Mouse (Mus musculus) lung, postnatal 0 days (tissue): ENCODE results near the gene Rpl39l. TPM values are rescaled to one million over a fixed set of nuclear protein-coding genes. Genes with fewer than 3 reads are reported as not detected.
A peak's percentile ranks its signal among the peaks of the same experiment; 100 is the strongest.
"Not testable (repeated sequence)": the region's sequence is repeated elsewhere in the genome, so short reads cannot be mapped to it uniquely, and the experiment has no call there.

Experiments
- ATAC-seq: fragments of 200-750 bp; cut with Nextera tagmentation; 2 replicates; pipeline ENCODE4 v1.8.0; 2017; ENCODE audit warnings: moderate library complexity
- DNase-seq: peaks from one replicate; pipeline ENCODE4 v3.0.0-alpha.2; 2016; ENCODE audit warnings: low spot score
- H3K27ac ChIP-seq: fragments of 300-500 bp; sonication (generic); 2 replicates; pipeline ENCODE4 v1.5.1; 2014; ENCODE audit warnings: antibody characterized with exemption, mild to moderate bottlenecking, low read length, mixed read lengths
- H3K27me3 ChIP-seq: fragments of 300-500 bp; sonication (generic); replicated peaks from 2 replicates; pipeline ENCODE4 v1.6.1; 2014; ENCODE audit warnings: low read length, mixed read lengths; ENCODE audit not compliant: insufficient read depth
- H3K36me3 ChIP-seq: fragments of 300-500 bp; sonication (generic); 2 replicates; pipeline ENCODE4 v1.6.1; 2014; ENCODE audit warnings: low read length, mixed read lengths; ENCODE audit not compliant: insufficient read depth
- H3K4me1 ChIP-seq: fragments of 300-500 bp; sonication (generic); 2 replicates; pipeline ENCODE4 v1.6.1; 2014; ENCODE audit warnings: antibody characterized with exemption, low read depth, low read length, mixed read lengths; ENCODE audit not compliant: insufficient read depth
- H3K4me2 ChIP-seq: fragments of 300-500 bp; sonication (generic); replicated peaks from 2 replicates; pipeline ENCODE4 v1.6.1; 2014; ENCODE audit warnings: low read depth, mild to moderate bottlenecking, low read length, moderate library complexity, mixed read lengths
- H3K4me3 ChIP-seq: fragments of 300-500 bp; sonication (generic); 2 replicates; pipeline ENCODE4 v1.5.1; 2014; ENCODE audit warnings: low read depth, low read length
- H3K9ac ChIP-seq: fragments of 300-500 bp; sonication (generic); replicated peaks from 2 replicates; pipeline ENCODE4 v1.6.1; 2014; ENCODE audit warnings: low read depth, mild to moderate bottlenecking
- H3K9me3 ChIP-seq: fragments of 300-500 bp; sonication (generic); 2 replicates; pipeline ENCODE4 v1.6.1; 2016; ENCODE audit warnings: low read length, mixed read lengths
- CTCF ChIP-seq: IDR thresholded peaks from 2 replicates; pipeline ENCODE4 v1.5.1; 2016; ENCODE audit warnings: antibody characterized with exemption, mild to moderate bottlenecking
- EP300 ChIP-seq: IDR thresholded peaks from 2 replicates; pipeline ENCODE4 v1.6.1; 2016; ENCODE audit warnings: antibody characterized with exemption, mild to moderate bottlenecking, control low read depth
- WGBS: fragments of 180-500 bp; shearing (Covaris S2); extraction: QIAGEN DNeasy Blood & Tissue Kit; methylation state at CpG from one replicate; pipeline ENCODE4 v1.1.7; 2014; 5-methylcytosine and 5-hydroxymethylcytosine counted together
- polyA plus RNA-seq: library from polyadenylated mRNA; unstranded; fragments of >200 nt; fragmentation: Nextera tagmentation; extraction: Ambion mirVana; gene quantifications from 2 replicates; pipeline ENCODE4 v1.2.1, GENCODE M21; 2015

Gene Rpl39l
- polyA plus RNA-seq, 1 experiment from 2014 or later, result 0.31 TPM

GRCm38 (mm10) chr16:10171276-10171675 is 1.2 kb downstream of the Rpl39l start:
- 87% methylated on average over 4 of the region's 4 CpGs for WGBS
- Histone ChIP-seq H3K4me2 (no peak overlapping the region), H3K27ac (no peak overlapping the region), H3K9ac (no peak overlapping the region), H3K36me3 (no peaks in the 10 kb centered on the region), H3K9me3 (no peaks in the 10 kb centered on the region), H3K27me3 (no peaks in the 10 kb centered on the region), H3K4me3 (no peak overlapping the region), H3K4me1 (no peaks in the 10 kb centered on the region)
- DNase-seq (no peak), ATAC-seq (no peak)
- TF ChIP-seq CTCF (no peak), EP300 (no peak)

GRCm38 (mm10) chr16:10172179-10172820 is 2.3 kb downstream of the Rpl39l start:
- ATAC-seq (no peak), DNase-seq (no peak)
- no peaks in the 10 kb centered on the region for H3K9me3 ChIP-seq
- no peaks in the 10 kb centered on the region for H3K4me1 ChIP-seq
- no peaks in the 10 kb centered on the region for H3K36me3 ChIP-seq
- WGBS, result 73% methylated on average over 3 of the region's 3 CpGs
- no peak overlapping the region for H3K9ac ChIP-seq
- no peak overlapping the region for H3K4me3 ChIP-seq
- H3K4me2 ChIP-seq, result no peak overlapping the region
- no peak overlapping the region for H3K27ac ChIP-seq
- H3K27me3 ChIP-seq, result no peaks in the 10 kb centered on the region
- TF ChIP-seq EP300 (no peak), CTCF (no peak)

- ATAC-seq, H3K9me3 ChIP-seq, H3K4me1 ChIP-seq, H3K9ac ChIP-seq, H3K27ac ChIP-seq, H3K4me2 ChIP-seq, H3K4me3 ChIP-seq, DNase-seq, H3K36me3 ChIP-seq, H3K27me3 ChIP-seq: not testable (repeated sequence)
- WGBS, result 99% methylated on average over 10 of the region's 10 CpGs
Measured at GRCm38 (mm10) chr16:10187461-10187860, 17.4 kb downstream of the Rpl39l start.

GRCm38 (mm10) chr16:10192679-10193506 is 22.9 kb downstream of the Rpl39l start, which contains the start of gene Atf7ip2:
Gene Atf7ip2 (plus strand): TSS chr16:10192712.
- Histone ChIP-seq H3K4me3 (peak within 1 kb of the TSS; percentile 40), H3K27me3 (no peaks in the 10 kb centered on the region), H3K9ac (no peak within 1 kb of the TSS), H3K27ac (no peak within 1 kb of the TSS), H3K36me3 (no peaks in the 10 kb centered on the region), H3K9me3 (peaks cover 2% of the 10 kb centered on the region), H3K4me2 (peak within 1 kb of the TSS; percentile 85), H3K4me1 (no peaks in the 10 kb centered on the region)
- peak; percentile 89 for DNase-seq
- under 1% methylated on average over 46 of the region's 63 CpGs for WGBS
- peak; percentile 99 for ATAC-seq
- TF ChIP-seq EP300, result no peak
- TF ChIP-seq CTCF, result no peak

GRCm38 (mm10) chr16:10208777-10209176 is 38.8 kb downstream of the Rpl39l start:
- ATAC-seq (no peak), DNase-seq (no peak)
- no peak overlapping the region for H3K4me2 ChIP-seq
- H3K27me3 ChIP-seq, result no peaks in the 10 kb centered on the region
- TF ChIP-seq CTCF (peak; percentile 10; the same call in 1 of the 2 replicates), EP300 (no peak)
- WGBS, result 75% methylated on average over 1 of the region's 1 CpGs
- no peaks in the 10 kb centered on the region for H3K9me3 ChIP-seq
- no peaks in the 10 kb centered on the region for H3K4me1 ChIP-seq
- no peak overlapping the region for H3K27ac ChIP-seq
- no peak overlapping the region for H3K4me3 ChIP-seq
- H3K36me3 ChIP-seq, result no peaks in the 10 kb centered on the region
- no peak overlapping the region for H3K9ac ChIP-seq

GRCm38 (mm10) chr16:10216366-10216765 is 46.3 kb downstream of the Rpl39l start:
- H3K27me3 ChIP-seq, H3K9me3 ChIP-seq, DNase-seq, H3K36me3 ChIP-seq, H3K4me1 ChIP-seq, H3K27ac ChIP-seq, H3K9ac ChIP-seq, ATAC-seq, H3K4me3 ChIP-seq, H3K4me2 ChIP-seq: not testable (repeated sequence)
- WGBS, result 85% methylated on average over 1 of the region's 1 CpGs

- H3K27ac ChIP-seq, H3K9me3 ChIP-seq, H3K4me2 ChIP-seq, H3K9ac ChIP-seq, H3K4me3 ChIP-seq, H3K4me1 ChIP-seq, H3K36me3 ChIP-seq, H3K27me3 ChIP-seq, DNase-seq, ATAC-seq: not testable (repeated sequence)
- WGBS, result 81% methylated on average over 2 of the region's 2 CpGs
Measured at GRCm38 (mm10) chr16:10217020-10217419, 47.0 kb downstream of the Rpl39l start.
